Mouse (Mus musculus) left cerebral cortex, postnatal 10 days (tissue): ENCODE data around the gene Isca1. TPM values are rescaled to one million over a fixed set of nuclear protein-coding genes. Genes with fewer than 3 reads are reported as not detected.
"Not testable (repeated sequence)": the region's sequence is repeated elsewhere in the genome, so short reads cannot be mapped to it uniquely, and the experiment has no call there.

Source experiments
- DNase-seq, 2 experiments: peaks; one replicate each; pipeline ENCODE4 v3.0.0; 2021 to 2022; ENCODE audit warnings: low spot score in 2 of 2, mixed read lengths in 1 of 2; ENCODE audit errors: extremely low spot score in 1 of 2
- intact Hi-C: fragments of 180-260 bp; cut with DNase I; formaldehyde crosslinking; loops from one replicate; pipeline ENCODE4 v1.15.1; 2025
- total RNA-seq, 2 experiments: library from RNA; stranded (reverse); gene quantifications; 2 replicates each; pipeline ENCODE4 v1.2.3; 2021

Gene Isca1
- total RNA-seq = 100 to 1,000 TPM; 101 to 107 TPM

GRCm38 (mm10) chr13:59769296-59770163, at the start of gene Isca1:
Gene Isca1, minus strand, starts transcription at chr13:59769810.
- DNase-seq = peak; percentile 100
- intact Hi-C loops = no loop called here

- intact Hi-C loops = no loop called here
- no peak for DNase-seq
Measured at GRCm38 (mm10) chr13:59817352-59817751, 47.7 kb upstream of the Isca1 start.

GRCm38 (mm10) chr13:59814109-59814591, 44.5 kb upstream of the Isca1 start:
- intact Hi-C loops = loop anchor here (5.0 kb wide), 1 partner anchor 37 kb away; no protein-coding TSS in a partner anchor
- no peak for DNase-seq

- DNase-seq = no peak
- intact Hi-C loops = loop anchor here (5.0 kb wide), 1 partner anchor 34 kb away; no protein-coding TSS in a partner anchor
Measured at GRCm38 (mm10) chr13:59811581-59811980, 42.0 kb upstream of the Isca1 start.

- intact Hi-C loops = loop anchor here (10.0 kb wide), 1 partner anchor 206 kb away; no protein-coding TSS in a partner anchor
- DNase-seq = no peak
Measured at GRCm38 (mm10) chr13:59801000-59801399, 31.4 kb upstream of the Isca1 start.

- intact Hi-C loops = loop anchor here (10.0 kb wide), 1 partner anchor 205 kb away; no protein-coding TSS in a partner anchor
- DNase-seq = no peak
Measured at GRCm38 (mm10) chr13:59800077-59800476, 30.5 kb upstream of the Isca1 start.

- intact Hi-C loops = loop anchor here (10.0 kb wide), 1 partner anchor 184 kb away; no protein-coding TSS in a partner anchor
- DNase-seq = no peak
Measured at GRCm38 (mm10) chr13:59798306-59798705, 28.7 kb upstream of the Isca1 start.

GRCm38 (mm10) chr13:59796466-59796848, 26.8 kb upstream of the Isca1 start:
- intact Hi-C loops = loop anchor here (10.0 kb wide), 1 partner anchor 182 kb away; no protein-coding TSS in a partner anchor
- DNase-seq = no peak

GRCm38 (mm10) chr13:59795807-59796465, 26.3 kb upstream of the Isca1 start:
- intact Hi-C loops = loop anchor here (10.0 kb wide), 1 partner anchor 181 kb away; no protein-coding TSS in a partner anchor
- DNase-seq = no peak

GRCm38 (mm10) chr13:59794786-59795185, 25.2 kb upstream of the Isca1 start:
- no peak for DNase-seq
- intact Hi-C loops = loop anchor here (10.0 kb wide), 1 partner anchor 180 kb away; no protein-coding TSS in a partner anchor

GRCm38 (mm10) chr13:59782145-59782544, 12.5 kb upstream of the Isca1 start, which contains the start of gene Gm49354:
Gene Gm49354, minus strand, starts transcription at chr13:59782245.
- DNase-seq = no peak
- intact Hi-C loops = no loop called here

GRCm38 (mm10) chr13:59779744-59780264, 10.2 kb upstream of the Isca1 start:
- not testable (repeated sequence) for DNase-seq
- intact Hi-C loops = loop anchor here (5.0 kb wide), 1 partner anchor 32 kb away; no protein-coding TSS in a partner anchor

- DNase-seq = no peak
Measured at GRCm38 (mm10) chr13:59779213-59779612, 9.6 kb upstream of the Isca1 start.

GRCm38 (mm10) chr13:59775168-59775567, 5.6 kb upstream of the Isca1 start:
- DNase-seq = no peak
- intact Hi-C loops = loop anchor here (5.0 kb wide), 1 partner anchor 37 kb away; no protein-coding TSS in a partner anchor

More at GRCm38 (mm10) chr13:59779213-59779612, 9.6 kb upstream of the Isca1 start:
- intact Hi-C loops = loop anchor here (5.0 kb wide), 1 partner anchor 33 kb away; no protein-coding TSS in a partner anchor

- intact Hi-C loops = no loop called here
- peak; percentile 64 to 87 for DNase-seq
Measured at GRCm38 (mm10) chr13:59771257-59771656, 1.6 kb upstream of the Isca1 start.

- DNase-seq = no peak
- intact Hi-C loops = no loop called here
Measured at GRCm38 (mm10) chr13:59770847-59771246, 1.2 kb upstream of the Isca1 start.

GRCm38 (mm10) chr13:59770164-59770562, 553 bp upstream of the Isca1 start:
- intact Hi-C loops = no loop called here
- DNase-seq = peak; percentile 83 to 94

- intact Hi-C loops = no loop called here
- DNase-seq = no peak
Measured at GRCm38 (mm10) chr13:59768531-59768930, 1.1 kb downstream of the Isca1 start.
